Mouse (Mus musculus) hindbrain, embryonic 16.5 days (tissue): ENCODE data around the gene Gm27021. TPM values are rescaled to one million over a fixed set of nuclear protein-coding genes. Genes with fewer than 3 reads are reported as not detected.
A peak's percentile ranks its signal among the peaks of the same experiment; 100 is the strongest.

Experiments used
- ATAC-seq: fragments of 200-750 bp; cut with Nextera tagmentation; 2 replicates; pipeline ENCODE4 v1.8.0; 2017; ENCODE audit warnings: moderate TSS enrichment, moderate library complexity
- H3K27ac ChIP-seq: fragments of 300-500 bp; sonication (generic); 2 replicates; pipeline ENCODE4 v1.5.1; 2014; ENCODE audit warnings: low read depth, mild to moderate bottlenecking, control low read depth, low read length, moderate library complexity
- H3K27me3 ChIP-seq: fragments of 300-500 bp; sonication (generic); replicated peaks from 2 replicates; pipeline ENCODE4 v1.6.1; 2014; ENCODE audit warnings: low read length; ENCODE audit not compliant: control insufficient read depth, insufficient read depth
- H3K36me3 ChIP-seq: fragments of 300-500 bp; sonication (generic); 2 replicates; pipeline ENCODE4 v1.6.1; 2014; ENCODE audit warnings: mild to moderate bottlenecking, low read length, moderate library complexity, mixed read lengths; ENCODE audit not compliant: control insufficient read depth, insufficient read depth
- H3K4me1 ChIP-seq: fragments of 300-500 bp; sonication (generic); 2 replicates; pipeline ENCODE4 v1.6.1; 2014; ENCODE audit warnings: low read depth, low read length; ENCODE audit not compliant: control insufficient read depth, insufficient read depth
- H3K4me2 ChIP-seq: fragments of 300-500 bp; sonication (generic); 2 replicates; pipeline ENCODE4 v1.6.1; 2014; ENCODE audit warnings: mild to moderate bottlenecking, low read length, control low read depth, moderate library complexity
- H3K4me3 ChIP-seq: fragments of 300-500 bp; sonication (generic); 2 replicates; pipeline ENCODE4 v1.5.1; 2014; ENCODE audit warnings: mild to moderate bottlenecking, low read length, control low read depth, moderate library complexity
- H3K9ac ChIP-seq: fragments of 300-500 bp; sonication (generic); 2 replicates; pipeline ENCODE4 v1.6.1; 2014; ENCODE audit warnings: low read depth, mild to moderate bottlenecking, control low read depth, low read length, moderate library complexity
- H3K9me3 ChIP-seq: fragments of 300-500 bp; sonication (generic); 2 replicates; pipeline ENCODE4 v1.6.1; 2014; ENCODE audit warnings: mild to moderate bottlenecking, low read length, moderate library complexity; ENCODE audit not compliant: control insufficient read depth
- WGBS: fragments of 180-500 bp; shearing (Covaris S2); extraction: QIAGEN DNeasy Blood & Tissue Kit; methylation state at CpG from one replicate; pipeline ENCODE4 v1.1.7; 2014; 5-methylcytosine and 5-hydroxymethylcytosine counted together
- polyA plus RNA-seq: library from polyadenylated mRNA; unstranded; fragments of >200 nt; fragmentation: Nextera tagmentation; extraction: Ambion mirVana; gene quantifications from 2 replicates; pipeline ENCODE4 v1.2.1, GENCODE M21; 2015

Gene Gm27021
- polyA plus RNA-seq, 1 experiment from 2014 or later = 7.9 TPM

GRCm38 (mm10) chr8:120563851-120564837 lies 103.7 kb downstream of the Gm27021 start:
- Histone ChIP-seq H3K9me3 (no peaks in the 10 kb centered on the region), H3K36me3 (peaks cover 22% of the 10 kb centered on the region), H3K27me3 (no peaks in the 10 kb centered on the region), H3K27ac (peak overlapping the region; percentile 59), H3K9ac (no peak overlapping the region), H3K4me1 (peaks cover 63% of the 10 kb centered on the region), H3K4me3 (no peak overlapping the region), H3K4me2 (peak overlapping the region; percentile 10; the same call in 1 of the 2 replicates)
- 10% methylated on average over 20 of the region's 20 CpGs for WGBS
- ATAC-seq = peak; percentile 62

GRCm38 (mm10) chr8:120563348-120563724 lies 104.5 kb downstream of the Gm27021 start:
- peaks cover 67% of the 10 kb centered on the region for H3K4me1 ChIP-seq
- peaks cover 14% of the 10 kb centered on the region for H3K36me3 ChIP-seq
- H3K9ac ChIP-seq = no peak overlapping the region; the same call in 1 of the 2 replicates
- H3K27ac ChIP-seq = peak overlapping the region; percentile 59
- H3K9me3 ChIP-seq = no peaks in the 10 kb centered on the region
- 9% methylated on average over 8 of the region's 8 CpGs for WGBS
- H3K27me3 ChIP-seq = no peaks in the 10 kb centered on the region
- H3K4me2 ChIP-seq = 0 out of 2 replicates have a peak overlapping the region, but pooled peaks have one; percentile 16
- 0 out of 2 replicates have a peak, but pooled peaks have one; percentile 5 for ATAC-seq
- no peak overlapping the region for H3K4me3 ChIP-seq

- 82% methylated on average over 18 of the region's 18 CpGs for WGBS
- H3K27me3 ChIP-seq = no peaks in the 10 kb centered on the region
- peak overlapping the region; percentile 59 for H3K27ac ChIP-seq
- H3K4me1 ChIP-seq = peaks cover 72% of the 10 kb centered on the region
- H3K9ac ChIP-seq = no peak overlapping the region; the same call in none of the 2 replicates
- H3K4me2 ChIP-seq = 0 out of 2 replicates have a peak overlapping the region, but pooled peaks have one; percentile 16
- H3K9me3 ChIP-seq = no peaks in the 10 kb centered on the region
- no peak for ATAC-seq
- H3K4me3 ChIP-seq = no peak overlapping the region
- peaks cover 9% of the 10 kb centered on the region for H3K36me3 ChIP-seq
These were observed 105.1 kb downstream of the Gm27021 start for GRCm38 (mm10) chr8:120562680-120563347.

GRCm38 (mm10) chr8:120561539-120562435 lies 106.1 kb downstream of the Gm27021 start:
- no peaks in the 10 kb centered on the region; the same call in 1 of the 2 replicates for H3K36me3 ChIP-seq
- no peak overlapping the region for H3K4me2 ChIP-seq
- 82% methylated on average over 22 of the region's 22 CpGs for WGBS
- peak overlapping the region; percentile 8; the same call in 1 of the 2 replicates for H3K9ac ChIP-seq
- H3K27me3 ChIP-seq = no peaks in the 10 kb centered on the region
- peaks cover 83% of the 10 kb centered on the region for H3K4me1 ChIP-seq
- no peak overlapping the region for H3K4me3 ChIP-seq
- ATAC-seq = no peak
- no peak overlapping the region for H3K27ac ChIP-seq
- no peaks in the 10 kb centered on the region for H3K9me3 ChIP-seq

GRCm38 (mm10) chr8:120560535-120560934 lies 107.3 kb downstream of the Gm27021 start:
- ATAC-seq = no peak
- no peak overlapping the region for H3K4me3 ChIP-seq
- H3K27ac ChIP-seq = no peak overlapping the region
- peaks cover 90% of the 10 kb centered on the region for H3K4me1 ChIP-seq
- H3K9me3 ChIP-seq = no peaks in the 10 kb centered on the region
- H3K27me3 ChIP-seq = no peaks in the 10 kb centered on the region
- no peak overlapping the region for H3K9ac ChIP-seq
- no peak overlapping the region for H3K4me2 ChIP-seq
- no peaks in the 10 kb centered on the region for H3K36me3 ChIP-seq
- WGBS = 75% methylated on average over 5 of the region's 5 CpGs

GRCm38 (mm10) chr8:120559654-120560053 lies 108.2 kb downstream of the Gm27021 start:
- Histone ChIP-seq H3K4me1 (peaks cover 84% of the 10 kb centered on the region), H3K27ac (peak overlapping the region; percentile 57), H3K4me3 (no peak overlapping the region), H3K9me3 (no peaks in the 10 kb centered on the region), H3K9ac (peak overlapping the region; percentile 44), H3K4me2 (peak overlapping the region; percentile 25), H3K27me3 (no peaks in the 10 kb centered on the region), H3K36me3 (no peaks in the 10 kb centered on the region)
- peak; percentile 18; the same call in 1 of the 2 replicates for ATAC-seq
- 22% methylated on average over 9 of the region's 11 CpGs for whole genome bisulfite sequencing

Other genes with a start within 250 kb of the Gm27021 start
- gene Gins2, start 78.8 kb downstream of the Gm27021 start, polyA plus RNA-seq = 20.6 and 22.0 TPM in 2 replicates
- 18.3 and 20.5 TPM in 2 replicates for gene 1190005I06Rik, start 20.4 kb downstream of the Gm27021 start, polyA plus RNA-seq
- gene Cox4i1, start 143 bp upstream of the Gm27021 start, polyA plus RNA-seq = 1,225 and 1,379 TPM in 2 replicates
- gene Emc8, start 494 bp upstream of the Gm27021 start, polyA plus RNA-seq = 118 and 124 TPM in 2 replicates
- gene Irf8, start 68.3 kb upstream of the Gm27021 start, polyA plus RNA-seq = 4.2 and 4.8 TPM in 2 replicates